Mouse (Mus musculus) layer of hippocampus, adult 8-10 months (tissue): ENCODE measurements around the gene Ccl20. TPM values are rescaled to one million over a fixed set of nuclear protein-coding genes. Genes with fewer than 3 reads are reported as not detected.

ENCODE experiments used
- DNase-seq, 2 experiments: peaks; one replicate each; pipeline ENCODE4 v3.0.0; 2022; ENCODE audit warnings: low spot score in 2 of 2
- total RNA-seq, 4 experiments: library from RNA; stranded (reverse); gene quantifications; 2 replicates each; pipeline ENCODE4 v1.2.4; 2022

Ccl20 gene
- not detected for total RNA-seq

GRCm38 (mm10) chr1:83116447-83117137, at the start of gene Ccl20:
Gene Ccl20, plus strand, starts transcription at chr1:83116766.
- no peak for DNase-seq

- DNase-seq = no peak
Observed at GRCm38 (mm10) chr1:83067205-83067604, 49.4 kb upstream of the Ccl20 start.

- no peak for DNase-seq
Observed at GRCm38 (mm10) chr1:83075526-83076189, 40.9 kb upstream of the Ccl20 start.

- peak in 1 of 2 experiments; percentile 13 for DNase-seq
Observed at GRCm38 (mm10) chr1:83076190-83076917, 40.2 kb upstream of the Ccl20 start.

- DNase-seq = no peak
Observed at GRCm38 (mm10) chr1:83077016-83077415, 39.5 kb upstream of the Ccl20 start.

- no peak for DNase-seq
Observed at GRCm38 (mm10) chr1:83084790-83085189, 31.8 kb upstream of the Ccl20 start.

- DNase-seq = no peak
Observed at GRCm38 (mm10) chr1:83091268-83091667, 25.3 kb upstream of the Ccl20 start.

GRCm38 (mm10) chr1:83096935-83097334, 19.6 kb upstream of the Ccl20 start:
- no peak for DNase-seq

- no peak for DNase-seq
Observed at GRCm38 (mm10) chr1:83099160-83099559, 17.4 kb upstream of the Ccl20 start.

- no peak for DNase-seq
Observed at GRCm38 (mm10) chr1:83099580-83100137, 16.9 kb upstream of the Ccl20 start.

GRCm38 (mm10) chr1:83101891-83102290, 14.7 kb upstream of the Ccl20 start:
- no peak for DNase-seq

- DNase-seq = no peak
Observed at GRCm38 (mm10) chr1:83105464-83105863, 11.1 kb upstream of the Ccl20 start.

- DNase-seq = no peak
Observed at GRCm38 (mm10) chr1:83107410-83107978, 9.1 kb upstream of the Ccl20 start.

- DNase-seq = no peak
Observed at GRCm38 (mm10) chr1:83110992-83111391, 5.6 kb upstream of the Ccl20 start.

GRCm38 (mm10) chr1:83111726-83112125, 4.8 kb upstream of the Ccl20 start:
- peak; percentile 3 to 7 for DNase-seq

GRCm38 (mm10) chr1:83117217-83117616, 651 bp downstream of the Ccl20 start:
- DNase-seq = no peak

GRCm38 (mm10) chr1:83117661-83118060, 1.1 kb downstream of the Ccl20 start:
- peak; percentile 4 to 8 for DNase-seq

GRCm38 (mm10) chr1:83119903-83120302, 3.3 kb downstream of the Ccl20 start:
- DNase-seq = no peak

GRCm38 (mm10) chr1:83120312-83120711, 3.7 kb downstream of the Ccl20 start:
- no peak for DNase-seq

- no peak for DNase-seq
Observed at GRCm38 (mm10) chr1:83123201-83123600, 6.6 kb downstream of the Ccl20 start.

GRCm38 (mm10) chr1:83135829-83136228, 19.3 kb downstream of the Ccl20 start:
- no peak for DNase-seq

GRCm38 (mm10) chr1:83137847-83138246, 21.3 kb downstream of the Ccl20 start:
- DNase-seq = no peak
